In genomic region chr4:125158581-125159317, GRCm38 (mm10) we compare ENCODE assay signal across 11 mouse cellular contexts. TPM values are rescaled to one million over a fixed set of nuclear protein-coding genes. Genes with fewer than 3 reads are reported as not detected.
DNase-seq lines count a peak whose midpoint lies in the region; ATAC-seq lines count a peak whose summit lies in the region.
"Had no signal": no experiment of that assay in that cellular context is flagged by ENCODE, and none has a peak within 500 bp of the region (broad histone marks: within the 10 kb centered on the region; RNA-seq: fewer than 3 reads in every experiment).

No protein-coding gene starts in this region.

- no peaks in the 10 kb centered on the region for H3K9me3 ChIP-seq in forebrain, embryonic 15.5 days
- no peaks in the 10 kb centered on the region for H3K9me3 ChIP-seq in forebrain, embryonic 11.5 days (ENCODE audit: control insufficient read depth, low read length)
- no peaks in the 10 kb centered on the region for H3K9me3 ChIP-seq in midbrain, embryonic 14.5 days (ENCODE audit: control insufficient read depth, low read length)
- H3K9me3 ChIP-seq in midbrain, embryonic 13.5 days = no peaks in the 10 kb centered on the region

- no peak overlapping the region; the same call in 1 of the 2 replicates for H3K4me2 ChIP-seq in forebrain, embryonic 15.5 days (replicated peaks)
- no peak overlapping the region for H3K4me2 ChIP-seq in forebrain, embryonic 11.5 days (ENCODE audit: low read depth, low read length, severe bottlenecking)
- no peak overlapping the region for H3K4me2 ChIP-seq in midbrain, embryonic 14.5 days (ENCODE audit: low read length)
- H3K4me2 ChIP-seq in midbrain, embryonic 13.5 days (replicated peaks) = no peak overlapping the region

- H3K9ac ChIP-seq in forebrain, embryonic 15.5 days (replicated peaks) = no peak overlapping the region
- H3K9ac ChIP-seq in forebrain, embryonic 11.5 days (ENCODE audit: low read length) = no peak overlapping the region
- no peak overlapping the region; the same call in 1 of the 2 replicates for H3K9ac ChIP-seq in midbrain, embryonic 14.5 days (replicated peaks; ENCODE audit: low read length)
- H3K9ac ChIP-seq in midbrain, embryonic 13.5 days (replicated peaks) = no peak overlapping the region
- H3K9ac ChIP-seq: liver, embryonic 14.5 days had no signal

- peak; percentile 41 for ATAC-seq in forebrain, embryonic 15.5 days (replicated peaks)
- no peak for ATAC-seq in forebrain, embryonic 11.5 days (replicated peaks; ENCODE audit: low FRiP score)
- no peak for ATAC-seq in midbrain, embryonic 14.5 days (ENCODE audit: low FRiP score, low TSS enrichment)
- no peak for ATAC-seq in midbrain, embryonic 13.5 days

- DNase-seq in forebrain, embryonic 11.5 days (ENCODE audit: low spot score) = no peak
- peak; percentile 38 for DNase-seq in midbrain, embryonic 14.5 days
- peak; percentile 45 to 62 for DNase-seq in cerebellum, adult 18-20 months
- peak; percentile 70 for DNase-seq in retina, embryonic 14.5 days (ENCODE audit: low spot score)
- DNase-seq in urinary bladder, postnatal 10 days (ENCODE audit: low spot score) = no peak
- DNase-seq in kidney, adult 8-10 months = no peak
- DNase-seq: lung, postnatal 4 days; thymus, postnatal 14 days had no signal

- H3K27me3 ChIP-seq in forebrain, embryonic 15.5 days = peaks cover 6% of the 10 kb centered on the region; the same call in 1 of the 2 replicates
- H3K27me3 ChIP-seq in forebrain, embryonic 11.5 days (ENCODE audit: control insufficient read depth, insufficient read depth, low read length) = no peaks in the 10 kb centered on the region; the same call in 1 of the 2 replicates
- no peaks in the 10 kb centered on the region for H3K27me3 ChIP-seq in midbrain, embryonic 14.5 days (ENCODE audit: control insufficient read depth, insufficient read depth, low read length)
- H3K27me3 ChIP-seq in midbrain, embryonic 13.5 days = no peaks in the 10 kb centered on the region

- 48% methylated on average over 20 of the region's 20 CpGs for WGBS in forebrain, embryonic 15.5 days
- 61% methylated on average over 20 of the region's 20 CpGs for whole genome bisulfite sequencing in forebrain, embryonic 11.5 days
- WGBS in midbrain, embryonic 14.5 days = 43% methylated on average over 20 of the region's 20 CpGs
- 49% methylated on average over 20 of the region's 20 CpGs for WGBS in midbrain, embryonic 13.5 days

- no peak overlapping the region for H3K4me3 ChIP-seq in forebrain, embryonic 15.5 days
- H3K4me3 ChIP-seq in forebrain, embryonic 11.5 days (ENCODE audit: low read depth, low read length) = no peak overlapping the region
- H3K4me3 ChIP-seq in midbrain, embryonic 14.5 days (replicated peaks; ENCODE audit: low read depth, low read length) = no peak overlapping the region
- no peak overlapping the region for H3K4me3 ChIP-seq in midbrain, embryonic 13.5 days (replicated peaks)

- H3K27ac ChIP-seq in forebrain, embryonic 15.5 days (replicated peaks) = peak overlapping the region; percentile 77
- H3K27ac ChIP-seq in forebrain, embryonic 11.5 days (ENCODE audit: low read depth, low read length) = no peak overlapping the region
- H3K27ac ChIP-seq in midbrain, embryonic 14.5 days (replicated peaks; ENCODE audit: low read depth, low read length) = peak overlapping the region; percentile 32; the same call in 1 of the 2 replicates
- no peak overlapping the region for H3K27ac ChIP-seq in midbrain, embryonic 13.5 days
- H3K27ac ChIP-seq: liver, embryonic 14.5 days had no signal

- H3K36me3 ChIP-seq in forebrain, embryonic 15.5 days = no peaks in the 10 kb centered on the region
- H3K36me3 ChIP-seq in forebrain, embryonic 11.5 days (ENCODE audit: control insufficient read depth, insufficient read depth, low read length) = no peaks in the 10 kb centered on the region
- no peaks in the 10 kb centered on the region for H3K36me3 ChIP-seq in midbrain, embryonic 14.5 days (ENCODE audit: control insufficient read depth, insufficient read depth, low read length)
- no peaks in the 10 kb centered on the region for H3K36me3 ChIP-seq in midbrain, embryonic 13.5 days

- peaks cover 18% of the 10 kb centered on the region for H3K4me1 ChIP-seq in forebrain, embryonic 15.5 days
- H3K4me1 ChIP-seq in forebrain, embryonic 11.5 days (replicated peaks; ENCODE audit: control insufficient read depth, insufficient read depth, low read length) = no peaks in the 10 kb centered on the region
- H3K4me1 ChIP-seq in midbrain, embryonic 14.5 days (ENCODE audit: control insufficient read depth, insufficient read depth, low read length) = 0 out of 2 replicates have a peak, but pooled peaks cover 4% of the 10 kb centered on the region
- peaks cover 18% of the 10 kb centered on the region for H3K4me1 ChIP-seq in midbrain, embryonic 13.5 days (replicated peaks)

RNA-seq across cellular contexts. Expression of gene Zc3h12a, which starts 31.1 kb away (rescaled TPM):
- 0.14 and 0.19 TPM in 2 replicates for polyA plus RNA-seq in forebrain, embryonic 15.5 days (2015; fragmentation: Nextera tagmentation; extraction: Ambion mirVana)
- 0.16 and 0.57 TPM in 2 replicates for polyA plus RNA-seq in forebrain, embryonic 11.5 days (2014; fragmentation: Nextera tagmentation; extraction: Ambion mirVana)
- polyA plus RNA-seq in midbrain, embryonic 14.5 days (2014; fragmentation: Nextera tagmentation; extraction: Ambion mirVana) = 0.22 and 0.46 TPM in 2 replicates
- polyA plus RNA-seq in midbrain, embryonic 13.5 days (2015; fragmentation: Nextera tagmentation; extraction: Ambion mirVana) = 0.06 and 0.31 TPM in 2 replicates

Comparison
In these comparisons a context has a peak if more than half of its experiments do, and no peak if none do; other contexts are left out.
1. H3K27ac ChIP-seq: peak in forebrain, embryonic 15.5 days (single experiment) and midbrain, embryonic 14.5 days (single experiment); none in forebrain, embryonic 11.5 days (single experiment) and midbrain, embryonic 13.5 days (single experiment).
2. DNase-seq: peak in midbrain, embryonic 14.5 days (single experiment), cerebellum, adult 18-20 months (2 of 2) and retina, embryonic 14.5 days (single experiment); none in forebrain, embryonic 11.5 days (single experiment), urinary bladder, postnatal 10 days (single experiment) and kidney, adult 8-10 months (0 of 2).